Mouse (Mus musculus) C2C12 (cell line): Measurements from ENCODE around the gene Zpbp.

Source experiments
- CTCF ChIP-seq: IDR thresholded peaks from one replicate; pipeline ENCODE4 v1.5.1; 2011; ENCODE audit not compliant: control insufficient read depth, insufficient read depth, insufficient read length
- MAX ChIP-seq: IDR thresholded peaks from one replicate; pipeline ENCODE4 v1.6.1; 2011; ENCODE audit warnings: mild to moderate bottlenecking, control low read depth
- MYOD1 ChIP-seq: IDR thresholded peaks from one replicate; pipeline ENCODE4 v1.6.1; 2011; ENCODE audit warnings: low read depth; ENCODE audit not compliant: control insufficient read depth, insufficient read length
- MYOG ChIP-seq: IDR thresholded peaks from one replicate; pipeline ENCODE4 v1.6.1; 2011; ENCODE audit not compliant: control insufficient read depth, insufficient read length; ENCODE audit errors: extremely low read depth
- USF1 ChIP-seq: IDR thresholded peaks from one replicate; pipeline ENCODE4 v1.6.1; 2011; ENCODE audit warnings: low read depth, mild to moderate bottlenecking, control low read depth, moderate library complexity

DNA sequence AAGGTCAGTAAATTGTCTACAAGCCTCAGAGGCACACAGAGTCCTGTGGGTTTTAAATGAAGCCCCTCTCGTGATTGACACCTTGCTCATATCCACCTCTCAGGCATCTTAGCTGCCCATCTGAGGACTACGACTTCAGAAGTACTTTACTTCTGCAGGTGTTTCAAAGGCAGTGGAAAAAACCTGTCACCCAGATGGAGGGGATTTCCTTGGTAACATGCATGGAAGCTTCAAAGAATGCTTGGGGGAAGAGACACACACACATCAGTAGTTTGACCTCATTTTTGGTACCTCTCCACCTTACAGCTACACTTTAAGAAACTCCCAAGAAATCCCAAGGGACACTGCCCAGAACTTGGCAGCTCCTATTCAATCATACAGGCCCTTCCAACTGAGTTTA is 44.0 kb upstream of the Zpbp start:
- TF ChIP-seq USF1 (no peak), CTCF (no peak), MAX (no peak), MYOD1 (no peak), MYOG (no peak)
